Mouse (Mus musculus) layer of hippocampus, adult 9-10 months (tissue): ENCODE results near the gene Cox8a.

Source experiments
- DNase-seq: peaks from one replicate; pipeline ENCODE4 v3.0.0; 2022; ENCODE audit warnings: low spot score

Cox8a gene

DNA sequence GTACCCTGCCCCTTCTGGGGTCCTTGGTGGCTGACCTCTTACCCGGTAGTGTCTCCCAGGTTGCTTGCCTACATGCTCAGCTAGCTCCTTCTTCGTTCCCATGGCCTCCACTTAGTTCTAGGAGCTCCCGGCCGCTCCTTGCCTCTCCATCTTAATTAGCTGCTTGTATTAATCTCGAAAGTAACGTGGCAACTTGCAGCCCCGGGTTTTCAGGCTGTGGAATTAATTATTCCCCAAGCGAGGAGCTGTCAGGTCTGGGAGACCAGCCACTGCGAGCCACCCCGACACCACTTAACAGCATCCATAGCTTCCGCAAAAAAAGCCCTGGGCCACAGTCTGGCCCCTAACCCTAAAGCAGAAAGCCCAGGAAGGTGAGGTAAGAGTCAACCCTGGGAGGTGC, 34.0 kb downstream of the Cox8a start:
- no peak for DNase-seq

GRCm38 (mm10) chr19:7182273-7182949, 35.0 kb downstream of the Cox8a start:
- DNase-seq: peak; percentile 43

DNA sequence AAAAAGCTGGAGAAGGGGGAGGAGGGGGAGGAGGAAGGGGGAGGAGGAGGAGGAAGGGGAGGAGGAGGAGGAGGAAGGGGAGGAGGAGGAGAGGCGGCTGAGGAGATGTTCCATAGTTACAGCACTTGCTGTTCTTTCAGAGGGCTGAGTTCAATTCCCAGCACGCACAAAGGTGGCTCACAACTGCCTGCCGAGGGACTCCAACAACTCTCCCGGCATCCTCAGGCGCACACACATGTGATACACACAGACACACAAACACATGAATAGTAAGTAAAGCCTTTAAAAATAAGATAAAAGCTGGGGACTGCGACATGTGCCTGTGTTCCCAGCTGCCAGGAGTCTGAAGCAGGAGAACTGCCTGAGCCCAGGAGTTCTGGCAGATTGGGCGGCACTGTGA, 35.9 kb downstream of the Cox8a start:
- DNase-seq: no peak

DNA sequence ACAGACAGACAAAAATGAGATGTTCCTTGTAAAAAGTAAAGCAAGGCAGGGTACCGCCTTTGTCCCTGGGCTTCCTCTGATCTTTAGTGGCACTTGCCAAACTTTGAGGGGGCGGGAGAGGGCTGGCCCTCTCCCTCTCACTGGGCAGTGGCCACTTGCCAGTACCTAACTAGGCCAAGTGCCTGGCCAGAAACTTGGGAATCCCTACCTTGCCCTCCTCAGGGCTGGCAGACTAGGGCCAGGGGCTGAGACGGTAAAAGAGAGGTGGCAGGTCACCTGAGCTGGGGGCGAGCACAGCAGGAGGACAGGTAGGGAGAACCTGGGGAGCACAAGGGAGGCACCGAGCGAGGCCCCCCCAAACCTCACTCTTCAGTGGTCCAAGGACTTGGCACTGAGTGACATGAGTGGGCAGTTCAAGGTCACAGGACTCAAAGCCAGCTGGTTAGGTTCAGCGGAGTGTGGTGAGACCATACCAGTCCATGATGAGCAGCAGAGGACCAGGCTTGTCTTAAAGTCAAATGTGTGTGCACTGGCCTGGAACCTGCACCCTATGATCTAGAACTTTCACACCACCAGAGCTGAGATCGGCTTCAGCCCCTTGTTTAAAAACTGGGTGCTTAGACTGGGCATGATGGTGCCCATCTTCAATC, 36.5 kb downstream of the Cox8a start:
- DNase-seq: no peak

DNA sequence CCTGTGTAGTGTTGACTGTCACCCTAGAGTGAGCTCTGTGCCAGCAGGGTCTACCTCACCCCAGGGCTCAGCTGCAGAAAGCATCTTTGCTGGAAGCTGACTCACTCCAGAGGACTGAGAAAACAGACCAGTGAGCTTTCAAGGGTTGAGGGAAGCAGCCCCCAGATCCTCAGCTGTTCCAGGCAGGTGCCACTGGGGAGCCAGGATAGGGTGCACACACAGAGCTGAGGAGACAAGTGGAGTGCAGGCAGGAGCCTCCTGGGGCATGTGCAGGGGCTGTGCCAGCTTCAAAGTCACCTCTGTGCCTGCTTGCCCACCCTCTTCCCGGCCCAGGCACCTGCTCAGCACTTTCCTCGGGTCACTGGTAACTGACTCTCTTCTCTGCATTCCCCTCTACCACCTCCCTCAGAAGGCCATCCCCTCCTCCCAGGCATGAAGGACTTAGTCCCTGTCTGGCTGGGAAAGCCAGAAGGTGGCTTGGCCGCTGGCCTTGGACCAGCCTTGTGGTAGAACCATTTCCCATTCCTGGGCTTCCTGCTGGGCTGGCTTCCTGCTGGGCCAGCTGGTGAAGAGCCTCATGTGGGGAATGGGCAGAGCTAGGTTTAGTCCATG, 38.5 kb downstream of the Cox8a start:
- no peak for DNase-seq

GRCm38 (mm10) chr19:7177804-7178511, 39.5 kb downstream of the Cox8a start:
- no peak for DNase-seq

DNA sequence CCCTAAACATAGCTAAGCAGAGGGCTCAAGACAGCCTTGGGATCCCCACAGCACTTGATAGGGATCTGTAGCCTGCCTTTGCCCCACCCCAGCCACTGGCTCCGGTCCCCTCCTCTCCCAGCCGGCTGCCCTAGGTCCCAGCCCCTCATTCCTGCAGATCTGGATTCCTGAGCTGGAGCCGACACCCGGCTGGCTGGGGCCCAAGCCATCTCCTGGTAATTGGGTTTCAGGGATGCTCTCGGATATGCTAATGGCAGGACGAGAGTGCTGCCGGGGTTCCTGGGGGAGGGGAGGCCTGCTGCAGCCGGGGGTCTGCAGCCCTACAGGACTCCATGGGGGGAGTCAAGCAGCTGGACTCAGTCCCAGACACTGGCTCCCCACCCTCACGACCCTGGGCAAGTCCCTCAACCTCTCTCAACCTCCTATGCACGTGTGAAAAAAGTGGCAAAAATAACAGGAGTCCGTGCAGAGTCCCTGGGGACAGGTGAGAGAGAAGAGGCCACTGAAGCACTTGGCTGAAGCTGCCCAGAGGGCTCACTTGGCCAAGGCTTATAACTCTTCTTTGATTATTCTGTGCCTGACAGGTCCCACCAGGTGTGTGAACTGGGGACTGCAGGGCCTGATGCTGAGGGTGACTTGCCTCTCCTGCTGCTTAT, 41.2 kb downstream of the Cox8a start:
- DNase-seq: no peak

DNA sequence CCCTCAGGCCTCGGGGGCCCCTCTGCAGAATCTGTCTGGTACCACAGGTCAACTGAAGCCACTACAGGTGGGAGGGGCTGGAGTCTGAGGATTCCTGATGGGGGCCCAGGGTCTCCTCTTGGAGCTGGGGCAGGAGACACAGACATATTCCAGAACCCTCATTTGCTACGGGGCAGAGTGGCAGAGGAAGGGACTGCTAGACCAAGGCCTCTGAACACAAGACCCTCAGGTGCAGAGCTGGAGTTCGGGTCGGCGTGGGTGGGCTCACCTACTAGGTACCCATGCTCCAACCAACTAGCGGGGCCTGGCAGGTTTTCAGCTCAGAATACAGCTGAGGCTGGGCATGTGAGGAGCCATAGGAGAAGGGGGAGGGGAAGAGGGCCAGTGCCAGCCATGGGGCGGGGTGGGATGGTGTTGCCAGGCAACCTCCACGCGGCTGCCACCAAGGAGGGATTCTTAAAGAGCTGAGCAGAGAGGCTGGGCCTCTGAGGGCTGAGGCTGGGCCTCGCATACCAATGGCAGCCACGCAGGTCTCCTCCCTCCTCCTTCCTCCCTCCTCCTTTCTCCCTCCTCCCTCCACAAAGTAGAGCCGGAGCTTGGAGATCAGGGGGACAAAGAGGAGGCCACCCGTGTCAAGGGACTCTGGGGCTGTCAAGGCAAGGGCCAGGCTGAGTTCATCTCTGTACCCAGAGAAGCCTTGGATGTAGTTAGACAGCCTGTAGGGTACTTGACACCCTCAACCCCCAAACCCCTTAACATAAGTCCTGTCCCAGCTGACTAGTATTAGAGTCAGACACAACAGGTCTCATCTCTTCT, 45.2 kb downstream of the Cox8a start:
- no peak for DNase-seq

- no peak for DNase-seq
Observed at GRCm38 (mm10) chr19:7171447-7171846, 46.0 kb downstream of the Cox8a start.

- DNase-seq: no peak
Observed at GRCm38 (mm10) chr19:7170916-7171315, 46.5 kb downstream of the Cox8a start.

- DNase-seq: no peak
Observed at GRCm38 (mm10) chr19:7168423-7168822, 49.0 kb downstream of the Cox8a start.

DNA sequence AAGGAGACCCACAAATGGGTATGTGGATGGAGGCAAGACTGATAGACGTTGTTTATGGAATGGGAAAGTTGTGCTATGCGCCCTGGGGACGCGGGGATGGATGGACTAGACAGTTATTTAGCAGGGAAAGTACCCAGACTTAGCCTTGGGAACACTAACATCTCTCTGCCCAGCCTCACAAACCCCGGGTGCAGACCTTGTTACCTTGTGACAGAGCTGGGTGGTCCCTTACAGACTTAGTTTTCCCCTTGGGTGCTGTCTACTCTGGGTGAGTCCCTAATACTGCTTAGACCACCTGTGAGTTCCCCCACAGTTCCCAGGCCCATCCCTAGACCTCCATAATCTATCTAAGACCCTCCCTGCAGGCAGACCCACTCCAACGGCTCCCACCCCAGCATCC, 50.6 kb downstream of the Cox8a start:
- DNase-seq: no peak

GRCm38 (mm10) chr19:7166200-7166711, 51.2 kb downstream of the Cox8a start:
- DNase-seq: no peak

GRCm38 (mm10) chr19:7165509-7166199, 51.8 kb downstream of the Cox8a start:
- DNase-seq: no peak
